Mouse (Mus musculus): ENCODE measurements around the gene Crybb1.

Gene Crybb1

GRCm38 (mm10) chr5:112255426-112255825, at the start of gene Crybb1:
TSS of gene Crybb1 (plus strand) at chr5:112255815.
- DNase-seq (ENCODE audit: low spot score) = peak; percentile 73

GRCm38 (mm10) chr5:112206543-112207255, 48.9 kb upstream of the Crybb1 start:
- no peak for DNase-seq (ENCODE audit: low spot score)

DNA sequence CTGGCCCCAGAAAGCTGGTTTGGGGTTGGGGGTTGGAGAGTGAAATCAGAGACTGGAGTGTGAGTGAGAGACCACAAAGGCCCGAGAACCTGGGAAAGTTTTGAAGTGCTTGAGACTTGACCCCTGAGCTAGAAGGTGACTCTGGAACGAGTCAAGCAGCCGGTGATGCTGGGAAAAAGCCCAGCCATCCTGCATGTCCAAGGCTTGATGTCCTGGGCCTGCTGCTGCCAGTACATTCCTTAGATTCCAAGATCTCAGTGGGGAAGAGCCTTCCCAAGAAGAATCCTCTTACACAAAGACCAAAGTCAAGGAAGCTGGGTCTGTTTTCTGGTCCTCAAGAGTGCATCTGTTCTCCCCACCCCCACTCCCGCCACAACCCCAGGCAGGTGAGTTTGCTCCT, 47.3 kb upstream of the Crybb1 start:
- no peak for DNase-seq (ENCODE audit: low spot score)

GRCm38 (mm10) chr5:112210104-112210503, 45.5 kb upstream of the Crybb1 start:
- DNase-seq (ENCODE audit: low spot score) = peak; percentile 36

- DNase-seq (ENCODE audit: low spot score) = no peak
Measured at GRCm38 (mm10) chr5:112211911-112212310, 43.7 kb upstream of the Crybb1 start.

DNA sequence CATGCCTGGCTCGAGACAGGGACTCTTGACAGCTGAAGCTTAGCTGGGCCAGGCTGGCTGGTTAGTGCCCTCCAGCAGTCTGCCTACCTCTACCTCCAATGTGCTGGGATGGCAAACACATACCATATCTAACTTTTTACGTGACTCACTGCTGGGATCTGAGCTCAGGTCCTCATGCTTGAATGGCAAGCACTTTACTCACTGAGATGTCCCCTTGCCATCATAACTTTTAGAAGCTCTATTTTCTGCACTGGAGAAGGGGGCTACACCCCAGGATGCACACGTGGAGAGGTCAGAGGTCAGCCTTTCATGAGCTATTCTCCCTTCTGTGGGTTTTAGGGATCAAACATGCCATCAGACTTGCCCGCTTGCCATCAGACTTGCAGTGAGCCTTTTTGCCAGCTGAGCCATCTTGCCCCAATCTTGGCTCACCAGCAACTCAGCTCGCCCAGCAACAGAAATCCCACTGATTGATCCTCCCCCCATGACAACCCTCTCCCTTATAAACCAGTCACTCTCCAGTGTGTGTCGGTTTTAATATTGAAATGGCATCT, 42.8 kb upstream of the Crybb1 start:
- DNase-seq (ENCODE audit: low spot score) = no peak

DNA sequence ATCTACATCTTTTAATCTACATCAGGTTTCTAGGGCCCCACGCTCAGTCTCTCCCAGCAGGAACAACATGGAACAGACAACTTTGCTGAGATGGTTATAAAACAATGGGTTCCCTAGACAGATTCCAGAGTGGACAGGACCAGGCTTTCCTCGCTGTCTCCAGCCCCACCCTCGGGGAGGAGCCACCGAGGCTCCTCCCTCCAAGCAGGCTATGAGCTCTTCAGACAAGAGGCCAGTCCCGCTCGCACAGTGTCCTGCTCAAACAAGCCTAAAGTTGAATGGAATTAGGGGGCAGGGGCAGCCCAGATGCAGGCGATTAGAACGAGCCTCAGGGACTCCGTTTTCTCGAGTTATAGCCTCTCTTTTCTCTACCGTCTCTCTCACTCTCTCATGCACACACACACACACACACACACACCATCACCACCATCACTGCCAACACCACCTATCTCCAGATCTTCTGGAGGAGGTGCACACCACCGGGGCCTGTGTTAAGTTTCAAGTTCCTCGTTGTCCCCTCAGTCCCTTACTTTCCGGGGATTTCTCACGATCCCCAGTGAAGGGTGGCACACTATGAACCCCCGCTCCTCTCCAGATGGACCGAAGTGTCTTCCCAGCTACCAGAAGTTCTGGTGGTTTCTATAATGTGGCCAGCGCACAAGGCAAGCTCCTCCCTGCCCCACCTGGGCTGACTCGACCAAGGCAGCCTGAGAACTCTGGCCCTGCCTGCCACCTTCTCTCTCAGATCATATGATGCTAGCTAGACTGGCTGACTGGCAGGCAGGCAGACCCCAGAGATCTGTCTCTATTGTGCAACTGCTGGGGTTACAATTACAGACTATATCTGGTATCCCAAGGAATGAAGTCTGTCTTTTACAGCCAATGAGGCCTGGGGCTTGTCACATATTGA, 42.0 kb upstream of the Crybb1 start:
- DNase-seq (ENCODE audit: low spot score) = no peak

GRCm38 (mm10) chr5:112214419-112214818, 41.2 kb upstream of the Crybb1 start:
- peak; percentile 39 for DNase-seq (ENCODE audit: low spot score)

DNA sequence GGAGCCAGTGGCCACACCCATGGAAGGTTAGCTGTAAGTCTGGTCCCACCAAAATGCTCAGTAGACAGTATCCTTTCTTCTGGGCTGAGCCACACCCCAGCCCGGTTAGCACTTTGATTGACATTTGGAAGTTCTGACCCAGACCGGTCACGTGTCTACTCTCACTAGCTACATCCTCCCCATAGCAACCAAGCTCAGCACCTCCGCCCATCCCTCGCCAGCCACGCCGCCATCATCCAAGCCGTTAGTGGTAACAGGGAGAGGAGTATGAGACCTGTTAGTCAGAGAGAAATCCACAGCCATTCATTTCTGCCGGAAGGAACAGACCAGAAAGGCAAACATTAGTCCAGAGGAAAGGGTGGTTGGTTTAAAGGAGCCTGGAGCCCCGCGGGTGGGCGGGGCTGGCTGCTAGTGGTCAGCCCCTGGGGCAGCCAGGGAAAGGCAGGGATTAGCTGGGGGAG, 40.3 kb upstream of the Crybb1 start:
- DNase-seq (ENCODE audit: low spot score) = no peak

- DNase-seq (ENCODE audit: low spot score) = no peak
Measured at GRCm38 (mm10) chr5:112215801-112216251, 39.8 kb upstream of the Crybb1 start.

GRCm38 (mm10) chr5:112216335-112216734, 39.3 kb upstream of the Crybb1 start:
- no peak for DNase-seq (ENCODE audit: low spot score)

- DNase-seq (ENCODE audit: low spot score) = no peak
Measured at GRCm38 (mm10) chr5:112217031-112217430, 38.6 kb upstream of the Crybb1 start.

DNA sequence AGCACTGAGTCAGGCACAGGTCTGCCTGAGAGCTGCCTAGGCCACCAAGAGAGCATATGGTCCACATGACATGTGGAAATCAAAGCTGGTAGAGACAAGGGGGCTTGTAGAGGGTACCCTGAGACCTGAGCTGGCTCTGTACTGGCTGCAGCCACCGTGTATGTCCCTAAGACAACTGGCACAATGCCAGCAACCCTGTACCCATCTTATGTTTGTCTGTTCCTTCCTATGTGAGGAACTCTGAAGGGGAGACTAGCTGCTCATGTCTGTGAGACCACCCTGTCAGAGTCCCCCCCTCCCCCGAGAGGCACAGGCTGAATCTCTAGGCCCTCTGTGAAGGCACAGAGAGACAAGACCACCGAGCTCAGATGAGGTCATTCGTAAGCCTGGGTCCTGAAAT, 36.9 kb upstream of the Crybb1 start:
- DNase-seq (ENCODE audit: low spot score) = no peak

- DNase-seq (ENCODE audit: low spot score) = no peak
Measured at GRCm38 (mm10) chr5:112219398-112219797, 36.2 kb upstream of the Crybb1 start.

- DNase-seq (ENCODE audit: low spot score) = no peak
Measured at GRCm38 (mm10) chr5:112220203-112220602, 35.4 kb upstream of the Crybb1 start.

- no peak for DNase-seq (ENCODE audit: low spot score)
Measured at GRCm38 (mm10) chr5:112225591-112225990, 30.0 kb upstream of the Crybb1 start.

GRCm38 (mm10) chr5:112227354-112227753, 28.3 kb upstream of the Crybb1 start:
- DNase-seq (ENCODE audit: low spot score) = no peak

DNA sequence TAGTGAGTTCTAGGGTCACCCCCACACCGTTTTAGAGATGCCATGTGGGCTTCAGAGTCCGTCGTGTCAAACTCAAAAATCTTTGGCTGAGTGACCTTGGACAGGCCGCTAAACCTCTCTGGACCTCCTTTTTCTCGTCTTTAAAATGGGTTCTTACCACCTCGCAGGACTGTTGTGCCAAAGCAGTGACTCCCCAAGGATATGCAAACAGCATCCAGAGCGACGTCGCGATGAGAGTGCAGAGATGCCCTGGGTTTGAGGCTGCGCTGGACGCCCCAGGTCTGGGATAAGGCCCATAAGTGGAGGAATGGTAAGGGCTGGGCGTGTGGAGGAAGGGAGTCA, 27.7 kb upstream of the Crybb1 start:
- DNase-seq (ENCODE audit: low spot score) = no peak

DNA sequence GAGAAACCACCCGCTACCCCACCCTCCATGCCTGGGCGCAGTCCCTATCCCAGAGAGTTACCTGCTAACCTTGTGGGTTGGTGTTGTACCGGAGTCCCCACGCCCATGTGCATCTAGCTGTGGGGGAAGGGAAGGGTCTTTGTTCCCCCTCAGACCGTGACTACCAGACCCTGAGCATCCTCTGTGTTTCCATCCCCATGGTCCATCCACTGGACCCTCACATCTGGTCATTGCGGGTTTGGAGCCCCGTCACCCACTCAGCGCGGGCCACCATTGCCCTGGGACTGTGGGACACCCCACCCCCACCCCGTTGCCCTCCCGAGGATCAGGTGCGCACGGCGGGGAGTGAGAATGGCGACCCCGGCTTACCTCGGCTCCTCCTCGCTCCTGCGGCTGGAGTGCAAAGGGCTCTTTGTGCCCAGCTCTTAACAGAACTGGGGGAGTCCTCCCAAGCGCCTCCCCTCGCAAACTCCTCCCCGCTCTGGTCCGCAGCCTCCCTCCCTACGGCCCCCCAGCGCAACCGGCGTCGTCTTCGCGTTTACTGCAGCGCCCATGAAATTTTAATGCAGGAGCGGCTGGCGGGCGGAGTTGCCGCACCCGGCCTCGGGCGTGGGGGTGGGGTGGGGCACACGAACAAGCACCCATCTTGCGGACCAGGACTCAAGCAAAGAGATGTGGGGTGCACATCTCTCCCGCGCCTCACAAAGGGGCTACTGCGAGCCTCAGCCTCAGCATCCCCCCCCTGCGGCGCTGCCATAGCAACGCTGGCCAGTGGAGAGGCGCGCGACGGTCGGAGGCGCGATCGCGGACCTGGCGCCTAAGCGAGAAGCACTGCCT, 27.2 kb upstream of the Crybb1 start:
- DNase-seq (ENCODE audit: low spot score) = no peak

DNA sequence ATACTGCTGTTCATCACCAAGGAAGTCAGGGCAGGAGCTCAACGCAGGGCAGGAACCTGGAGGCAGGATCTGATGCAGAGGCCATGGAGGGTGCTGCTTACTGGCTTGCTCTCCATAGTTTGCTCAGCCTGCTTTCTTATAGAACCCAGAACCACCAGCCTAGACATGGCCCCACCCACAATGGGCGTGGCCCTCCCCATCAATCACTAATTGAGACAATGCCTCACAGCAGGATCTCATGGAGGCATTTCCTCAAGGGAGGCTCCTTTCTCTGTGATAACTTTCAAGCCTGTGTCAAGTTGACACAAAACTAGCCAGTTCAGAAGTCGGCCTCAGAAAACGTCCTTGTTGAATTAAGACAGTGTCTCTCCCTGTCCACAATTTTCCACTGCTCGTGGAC, 19.8 kb upstream of the Crybb1 start:
- DNase-seq (ENCODE audit: low spot score) = no peak

DNA sequence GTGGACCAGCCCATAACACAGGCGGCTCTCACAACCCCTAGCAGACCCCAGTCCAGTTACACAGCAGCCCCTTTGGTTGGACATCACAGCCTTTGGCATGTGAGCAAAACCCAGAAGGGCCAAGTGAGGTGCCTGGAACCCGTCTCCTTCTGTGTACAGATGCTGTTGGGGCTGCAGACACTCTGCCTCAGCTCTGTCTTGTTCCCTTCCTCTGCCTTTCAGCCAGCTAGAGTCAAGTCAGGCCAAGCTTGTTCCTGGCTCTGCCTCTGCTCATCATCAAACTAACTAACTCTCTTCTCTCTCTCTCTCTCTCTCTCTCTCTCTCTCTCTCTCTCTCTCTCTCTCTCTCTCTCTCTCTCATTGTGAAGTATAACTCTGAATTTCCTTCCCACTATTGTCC, 19.0 kb upstream of the Crybb1 start:
- no peak for DNase-seq (ENCODE audit: low spot score)

GRCm38 (mm10) chr5:112237439-112237838, 18.2 kb upstream of the Crybb1 start:
- DNase-seq (ENCODE audit: low spot score) = no peak
